Mouse (Mus musculus) thymus, adult 2 months (tissue): ENCODE data around the gene Rfxank. TPM values are rescaled to one million over a fixed set of nuclear protein-coding genes. Genes with fewer than 3 reads are reported as not detected.

Experiments
- DNase-seq: peaks from one replicate; pipeline ENCODE4 v3.0.0; 2021
- H3K27ac ChIP-seq: fragments of 200-500 bp; 2 replicates; pipeline ENCODE4 v1.5.1; 2012; ENCODE audit warnings: low read length, control low read depth; ENCODE audit not compliant: control insufficient read depth, insufficient read depth
- H3K27me3 ChIP-seq: fragments of 200-500 bp; 2 replicates; pipeline ENCODE4 v1.6.1; 2012; ENCODE audit warnings: mild to moderate bottlenecking, low read length, moderate library complexity, mixed read lengths; ENCODE audit not compliant: control insufficient read depth, insufficient read depth
- H3K36me3 ChIP-seq: fragments of 200-500 bp; 2 replicates; pipeline ENCODE4 v1.6.1; 2012; ENCODE audit warnings: mild to moderate bottlenecking, low read length, moderate library complexity; ENCODE audit not compliant: control insufficient read depth, insufficient read depth
- H3K4me1 ChIP-seq: fragments of 200-500 bp; replicated peaks from 2 replicates; pipeline ENCODE4 v1.6.1; 2012; ENCODE audit warnings: low read length; ENCODE audit not compliant: control insufficient read depth, insufficient read depth
- H3K4me3 ChIP-seq: fragments of 200-500 bp; 2 replicates; pipeline ENCODE4 v1.5.1; 2012; ENCODE audit warnings: mild to moderate bottlenecking, low read length, control low read depth, moderate library complexity; ENCODE audit not compliant: control insufficient read depth, insufficient read depth
- CTCF ChIP-seq: fragments of 200-500 bp; IDR thresholded peaks from 2 replicates; pipeline ENCODE4 v1.5.1; 2012; ENCODE audit warnings: mild to moderate bottlenecking, control low read depth, low read length, moderate library complexity, borderline replicate concordance; ENCODE audit not compliant: control insufficient read depth, poor library complexity, insufficient read depth; ENCODE audit errors: extremely low read depth
- POLR2A ChIP-seq: fragments of 200-500 bp; IDR thresholded peaks from 2 replicates; pipeline ENCODE4 v1.6.1; 2012; ENCODE audit warnings: mild to moderate bottlenecking, low read length, control low read depth, moderate library complexity; ENCODE audit not compliant: control insufficient read depth, poor library complexity, insufficient read depth; ENCODE audit errors: extremely low read depth
- WGBS: fragments of 180-500 bp; shearing (Covaris S2); methylation state at CpG from one replicate; pipeline ENCODE4 v1.1.7; 2018; 5-methylcytosine and 5-hydroxymethylcytosine counted together
- polyA plus RNA-seq: library from polyadenylated mRNA; depleted of rRNA; stranded (reverse); fragments of >200 nt; gene quantifications from 2 replicates; pipeline ENCODE4 v1.2.3, GENCODE M21; 2012

Rfxank gene
- polyA plus RNA-seq, 1 experiment = 58.2 TPM

- Histone ChIP-seq H3K36me3 (no peaks in the 10 kb centered on the region), H3K4me3 (no peak overlapping the region), H3K4me1 (peaks cover 13% of the 10 kb centered on the region), H3K27me3 (no peaks in the 10 kb centered on the region), H3K27ac (no peak overlapping the region)
- TF ChIP-seq CTCF = no peak
- no peak for TF ChIP-seq POLR2A
- WGBS = 94% methylated on average over 3 of the region's 3 CpGs
- no peak for DNase-seq
These were observed 31.2 kb upstream of the Rfxank start for GRCm38 (mm10) chr8:70170116-70170515.

- TF ChIP-seq POLR2A = no peak
- peak; percentile 98 for TF ChIP-seq CTCF
- Histone ChIP-seq H3K36me3 (no peaks in the 10 kb centered on the region), H3K27ac (no peak overlapping the region), H3K4me3 (peak overlapping the region; percentile 25; the same call in 1 of the 2 replicates), H3K4me1 (peaks cover 5% of the 10 kb centered on the region), H3K27me3 (no peaks in the 10 kb centered on the region)
- peak; percentile 83 for DNase-seq
- WGBS = 2% methylated on average over 21 of the region's 21 CpGs
These were observed 27.7 kb upstream of the Rfxank start for GRCm38 (mm10) chr8:70166504-70167110.

GRCm38 (mm10) chr8:70163316-70163715 is 24.4 kb upstream of the Rfxank start:
- no peak for DNase-seq
- peaks cover 25% of the 10 kb centered on the region for H3K4me1 ChIP-seq
- TF ChIP-seq CTCF (no peak), POLR2A (no peak)
- no peak overlapping the region for H3K4me3 ChIP-seq
- no peak overlapping the region for H3K27ac ChIP-seq
- no peaks in the 10 kb centered on the region for H3K36me3 ChIP-seq
- no peaks in the 10 kb centered on the region for H3K27me3 ChIP-seq
- 92% methylated on average over 3 of the region's 3 CpGs for WGBS

GRCm38 (mm10) chr8:70160015-70160414 is 21.1 kb upstream of the Rfxank start:
- peaks cover 43% of the 10 kb centered on the region for H3K4me1 ChIP-seq
- TF ChIP-seq POLR2A (no peak), CTCF (no peak)
- peak; percentile 39 for DNase-seq
- H3K27me3 ChIP-seq = no peaks in the 10 kb centered on the region
- 4% methylated on average over 13 of the region's 13 CpGs for WGBS
- H3K36me3 ChIP-seq = no peaks in the 10 kb centered on the region
- peak overlapping the region; percentile 20; the same call in 1 of the 2 replicates for H3K4me3 ChIP-seq
- peak overlapping the region; percentile 81 for H3K27ac ChIP-seq

GRCm38 (mm10) chr8:70159211-70159610 is 20.3 kb upstream of the Rfxank start:
- 79% methylated on average over 4 of the region's 4 CpGs for WGBS
- TF ChIP-seq CTCF (no peak), POLR2A (no peak)
- Histone ChIP-seq H3K4me3 (no peak overlapping the region), H3K4me1 (peaks cover 43% of the 10 kb centered on the region), H3K27me3 (no peaks in the 10 kb centered on the region), H3K27ac (peak overlapping the region; percentile 81; the same call in 1 of the 2 replicates), H3K36me3 (no peaks in the 10 kb centered on the region)
- no peak for DNase-seq

GRCm38 (mm10) chr8:70158069-70158853 is 19.3 kb upstream of the Rfxank start:
- no peaks in the 10 kb centered on the region for H3K27me3 ChIP-seq
- no peaks in the 10 kb centered on the region for H3K36me3 ChIP-seq
- peak; percentile 88 for DNase-seq
- WGBS = 5% methylated on average over 40 of the region's 40 CpGs
- no peak overlapping the region; the same call in 1 of the 2 replicates for H3K27ac ChIP-seq
- H3K4me1 ChIP-seq = peaks cover 43% of the 10 kb centered on the region
- no peak for TF ChIP-seq CTCF
- TF ChIP-seq POLR2A = peak; percentile 43; the same call in 1 of the 2 replicates
- peak overlapping the region; percentile 39 for H3K4me3 ChIP-seq

GRCm38 (mm10) chr8:70157240-70157800 is 18.4 kb upstream of the Rfxank start:
- no peaks in the 10 kb centered on the region for H3K36me3 ChIP-seq
- WGBS = 94% methylated on average over 1 of the region's 1 CpGs
- H3K27me3 ChIP-seq = no peaks in the 10 kb centered on the region
- DNase-seq = no peak
- H3K27ac ChIP-seq = no peak overlapping the region
- H3K4me1 ChIP-seq = peaks cover 48% of the 10 kb centered on the region
- H3K4me3 ChIP-seq = no peak overlapping the region
- TF ChIP-seq POLR2A (no peak), CTCF (no peak)
